Mouse (Mus musculus) adrenal gland, postnatal 4 days (tissue): ENCODE data around the gene Dock8. TPM values are rescaled to one million over a fixed set of nuclear protein-coding genes. Genes with fewer than 3 reads are reported as not detected.

Source experiments
- DNase-seq, 2 experiments: peaks; one replicate each; pipeline ENCODE4 v3.0.0; 2021 to 2022; ENCODE audit warnings: low spot score in 2 of 2, mixed read lengths in 2 of 2
- long read RNA-seq, 2 experiments: library from polyadenylated mRNA; stranded (forward); transcript quantifications; one replicate each; pipeline ENCODE4 v2.0.0; 2021
- total RNA-seq, 2 experiments: library from RNA; stranded (reverse); gene quantifications; 2 replicates each; pipeline ENCODE4 v1.2.3; 2021

Gene Dock8
- 10 to 100 TPM; 15.3 to 18.3 TPM for total RNA-seq
- long read RNA-seq, experiment 1, partial matches to known transcripts: 0 of 2 reads
- long read RNA-seq, experiment 1, other reads (novel, unspliced or antisense): 2 of 2 reads
- long read RNA-seq, experiment 2, partial matches to known transcripts: 2 of 3 reads
- long read RNA-seq, experiment 2, other reads (novel, unspliced or antisense): 1 of 3 reads

DNA sequence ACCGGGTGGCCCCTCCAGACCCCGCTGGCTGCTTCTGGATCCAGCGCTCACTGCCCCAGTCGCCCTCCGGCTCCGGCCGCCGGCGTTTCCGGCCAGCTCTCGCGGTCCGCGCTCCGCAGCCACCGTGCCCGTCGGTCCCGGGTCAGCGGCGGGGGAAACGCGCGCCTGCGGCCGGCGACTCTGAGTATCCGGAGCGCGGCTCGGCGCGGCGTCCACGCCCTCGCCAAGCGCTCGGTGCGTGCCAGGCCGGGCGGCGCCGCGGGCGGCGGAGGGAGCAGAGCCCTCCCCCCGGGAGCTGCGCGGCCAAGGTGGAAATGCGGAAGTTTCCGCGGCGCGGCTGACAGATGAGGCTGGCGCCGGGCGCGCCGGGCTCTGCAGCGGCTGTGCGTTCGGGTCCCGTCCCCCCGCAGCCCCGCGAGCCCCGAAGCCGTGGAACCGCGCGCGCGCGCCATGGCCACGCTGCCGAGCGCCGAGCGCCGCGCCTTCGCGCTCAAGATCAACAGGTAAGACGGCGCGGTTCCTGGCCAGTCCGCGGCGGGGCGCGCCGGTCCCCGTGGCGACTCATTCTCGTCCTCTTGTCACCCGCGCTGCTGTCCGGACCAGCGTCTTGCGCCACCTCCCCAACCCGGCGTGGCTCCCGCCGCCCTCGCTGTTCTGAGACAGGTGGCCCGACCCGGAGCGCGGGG, at the start of gene Dock8:
Gene Dock8, plus strand, starts transcription at position 334 of the 686 bp plus-strand sequence.
- peak; percentile 37 to 45 for DNase-seq

- no peak for DNase-seq
Measured at GRCm38 (mm10) chr19:24958531-24958930, 40.8 kb upstream of the Dock8 start.

GRCm38 (mm10) chr19:24961172-24961962, 38.0 kb upstream of the Dock8 start, which contains the start of gene Cbwd1:
Gene Cbwd1 (minus strand): TSS chr19:24961610.
- DNase-seq: peak; percentile 90 to 93

GRCm38 (mm10) chr19:24966203-24966602, 33.1 kb upstream of the Dock8 start:
- no peak for DNase-seq

DNA sequence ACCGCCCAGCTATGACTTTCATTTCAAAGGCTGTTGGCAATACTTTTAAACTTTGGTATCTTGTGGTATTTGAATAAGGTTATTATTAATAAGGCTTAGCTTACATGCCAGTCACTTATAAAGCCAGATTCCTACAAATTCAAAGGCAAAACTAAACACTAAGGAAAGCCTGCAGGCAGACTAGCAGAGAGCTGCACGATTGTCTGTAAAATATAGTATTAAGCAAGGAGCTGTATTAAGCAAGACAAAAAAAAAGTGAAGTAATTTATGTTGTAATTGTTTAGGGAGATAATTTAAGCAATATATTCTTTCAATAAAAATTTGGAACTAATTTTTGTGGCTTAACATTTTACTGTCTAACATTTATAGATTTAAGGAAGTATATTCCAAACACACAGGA, 32.4 kb upstream of the Dock8 start:
- no peak for DNase-seq

DNA sequence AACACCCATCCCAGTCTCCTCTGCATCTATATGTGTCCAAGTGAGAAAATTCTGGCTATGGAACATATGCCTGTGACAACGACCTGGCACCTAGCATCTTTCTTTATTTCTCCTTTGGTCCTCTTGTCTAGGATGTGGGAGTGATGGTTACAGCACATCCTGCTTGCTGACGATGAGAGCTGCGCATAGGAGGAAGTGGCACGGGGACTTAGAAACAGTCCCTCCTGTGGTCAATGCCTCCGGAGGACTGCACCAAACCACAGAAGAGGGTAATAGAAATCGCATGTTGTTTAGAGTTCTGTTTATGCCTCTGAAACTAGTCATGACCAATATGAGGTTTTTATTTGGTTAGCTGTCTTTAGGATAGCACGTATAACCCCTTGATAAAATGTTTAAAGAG, 28.0 kb upstream of the Dock8 start:
- DNase-seq: no peak

- no peak for DNase-seq
Measured at GRCm38 (mm10) chr19:24972701-24973390, 26.5 kb upstream of the Dock8 start.

GRCm38 (mm10) chr19:24977991-24978390, 21.3 kb upstream of the Dock8 start:
- DNase-seq: no peak

GRCm38 (mm10) chr19:24978852-24979842, 20.2 kb upstream of the Dock8 start:
- DNase-seq: no peak

DNA sequence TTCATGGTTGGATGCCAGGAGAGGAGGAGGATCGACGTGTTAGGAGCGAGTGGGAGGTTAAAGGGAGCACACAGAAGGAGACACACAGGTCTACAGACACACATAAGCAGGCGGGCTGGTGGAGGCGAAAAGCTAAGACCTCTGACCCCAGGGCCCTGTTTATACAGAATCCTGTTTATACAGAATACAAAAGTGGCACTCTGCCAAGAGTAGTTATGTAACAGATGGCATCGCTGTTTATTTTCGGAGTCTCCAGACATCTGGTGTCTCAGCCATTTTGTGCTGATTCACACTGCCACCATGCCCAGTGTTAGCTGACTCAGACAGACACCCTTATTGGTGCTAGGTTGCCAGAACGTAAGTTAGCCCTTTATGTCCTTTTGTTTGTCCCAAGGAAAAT, 18.0 kb upstream of the Dock8 start:
- DNase-seq: no peak

DNA sequence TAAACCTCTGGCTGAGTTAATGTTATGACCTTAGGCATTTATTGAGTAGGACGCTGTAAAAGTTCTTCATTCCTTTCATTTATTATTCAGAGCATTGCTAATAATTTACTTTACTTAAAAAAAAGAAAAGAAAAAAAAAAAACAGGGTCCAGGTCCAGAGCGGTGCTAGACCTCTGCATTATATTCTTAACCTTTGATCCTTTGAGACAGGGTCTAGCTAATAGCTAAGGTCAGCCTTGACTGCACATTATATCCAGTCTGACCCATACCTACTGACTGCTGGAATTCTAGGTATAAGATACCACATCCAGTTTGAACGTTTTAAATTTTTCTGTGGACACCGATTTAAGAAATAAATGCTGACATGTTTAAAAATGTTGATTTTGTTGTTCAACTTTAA, 16.3 kb upstream of the Dock8 start:
- DNase-seq: no peak

GRCm38 (mm10) chr19:24983857-24984498, 15.4 kb upstream of the Dock8 start:
- DNase-seq: no peak

- no peak for DNase-seq
Measured at GRCm38 (mm10) chr19:24985045-24985444, 14.3 kb upstream of the Dock8 start.

DNA sequence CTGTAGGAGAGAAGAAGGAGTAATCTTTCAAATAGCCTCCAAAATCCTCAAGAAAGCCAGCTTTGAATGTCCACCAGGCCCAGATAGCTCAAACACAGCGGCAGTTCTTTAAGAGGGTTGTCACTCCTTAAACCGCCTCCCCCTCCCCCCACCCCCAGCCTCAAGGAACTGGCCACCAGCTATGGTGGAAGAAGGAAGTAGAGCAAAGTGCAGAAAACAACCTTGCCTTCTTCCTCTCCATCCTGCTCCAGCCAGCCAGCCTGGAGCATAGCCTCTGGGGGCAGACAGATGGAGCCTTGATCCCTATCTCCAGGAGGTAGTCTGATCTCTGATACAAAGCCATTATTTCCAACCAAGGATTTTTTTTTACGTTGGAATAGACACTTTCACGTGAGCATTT, 12.0 kb upstream of the Dock8 start:
- no peak for DNase-seq

DNA sequence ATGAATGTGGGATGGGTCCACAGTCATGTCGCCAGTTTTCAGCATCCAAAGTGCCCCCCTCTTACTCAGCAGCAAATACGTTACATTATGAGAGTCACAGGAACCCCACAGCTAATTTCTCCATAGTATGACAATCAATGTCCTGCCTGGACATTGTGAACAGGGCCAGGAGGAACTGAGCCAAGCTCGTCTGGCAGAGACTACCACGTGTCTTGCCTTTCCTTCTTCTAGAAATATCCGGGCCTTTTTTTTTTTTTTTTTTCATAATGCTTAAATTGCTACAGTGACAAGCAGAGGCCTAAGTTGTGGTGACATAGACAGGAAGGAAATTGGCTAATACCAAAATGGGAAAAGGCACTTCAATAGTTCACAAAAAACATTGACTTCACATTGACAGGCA, 10.5 kb upstream of the Dock8 start:
- DNase-seq: no peak

- DNase-seq: no peak
Measured at GRCm38 (mm10) chr19:24990138-24990822, 9.1 kb upstream of the Dock8 start.

GRCm38 (mm10) chr19:24993526-24993925, 5.8 kb upstream of the Dock8 start:
- no peak for DNase-seq

DNA sequence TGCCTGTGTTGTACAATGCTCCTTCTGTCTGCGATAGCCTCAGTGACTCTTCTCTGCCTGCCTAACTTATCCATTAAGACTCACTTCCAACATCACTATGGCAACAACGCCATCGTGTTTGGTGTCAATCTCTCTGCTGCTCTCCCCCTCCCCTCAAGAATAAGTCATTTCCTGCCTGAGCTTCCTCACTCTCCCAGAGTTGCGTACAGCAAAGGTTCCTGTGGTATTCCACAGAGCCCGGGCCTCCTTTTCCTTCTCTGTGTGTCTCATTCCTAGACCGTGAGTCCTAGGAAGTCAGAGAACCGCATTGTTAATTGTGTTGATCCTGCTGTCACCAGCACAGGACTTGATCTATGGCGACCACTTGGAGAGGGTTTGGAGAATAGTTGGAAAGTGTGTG, 4.4 kb upstream of the Dock8 start:
- DNase-seq: no peak
